Mouse (Mus musculus) hindbrain, embryonic 16.5 days (tissue): ENCODE data around the gene Ghr. TPM values are rescaled to one million over a fixed set of nuclear protein-coding genes. Genes with fewer than 3 reads are reported as not detected.

ENCODE experiments used
- ATAC-seq: fragments of 200-750 bp; cut with Nextera tagmentation; 2 replicates; pipeline ENCODE4 v1.8.0; 2017; ENCODE audit warnings: moderate TSS enrichment, moderate library complexity
- H3K27ac ChIP-seq: fragments of 300-500 bp; sonication (generic); 2 replicates; pipeline ENCODE4 v1.5.1; 2014; ENCODE audit warnings: low read depth, mild to moderate bottlenecking, control low read depth, low read length, moderate library complexity
- H3K27me3 ChIP-seq: fragments of 300-500 bp; sonication (generic); replicated peaks from 2 replicates; pipeline ENCODE4 v1.6.1; 2014; ENCODE audit warnings: low read length; ENCODE audit not compliant: control insufficient read depth, insufficient read depth
- H3K36me3 ChIP-seq: fragments of 300-500 bp; sonication (generic); 2 replicates; pipeline ENCODE4 v1.6.1; 2014; ENCODE audit warnings: mild to moderate bottlenecking, low read length, moderate library complexity, mixed read lengths; ENCODE audit not compliant: control insufficient read depth, insufficient read depth
- H3K4me1 ChIP-seq: fragments of 300-500 bp; sonication (generic); 2 replicates; pipeline ENCODE4 v1.6.1; 2014; ENCODE audit warnings: low read depth, low read length; ENCODE audit not compliant: control insufficient read depth, insufficient read depth
- H3K4me2 ChIP-seq: fragments of 300-500 bp; sonication (generic); 2 replicates; pipeline ENCODE4 v1.6.1; 2014; ENCODE audit warnings: mild to moderate bottlenecking, low read length, control low read depth, moderate library complexity
- H3K4me3 ChIP-seq: fragments of 300-500 bp; sonication (generic); 2 replicates; pipeline ENCODE4 v1.5.1; 2014; ENCODE audit warnings: mild to moderate bottlenecking, low read length, control low read depth, moderate library complexity
- H3K9ac ChIP-seq: fragments of 300-500 bp; sonication (generic); 2 replicates; pipeline ENCODE4 v1.6.1; 2014; ENCODE audit warnings: low read depth, mild to moderate bottlenecking, control low read depth, low read length, moderate library complexity
- H3K9me3 ChIP-seq: fragments of 300-500 bp; sonication (generic); 2 replicates; pipeline ENCODE4 v1.6.1; 2014; ENCODE audit warnings: mild to moderate bottlenecking, low read length, moderate library complexity; ENCODE audit not compliant: control insufficient read depth
- WGBS: fragments of 180-500 bp; shearing (Covaris S2); extraction: QIAGEN DNeasy Blood & Tissue Kit; methylation state at CpG from one replicate; pipeline ENCODE4 v1.1.7; 2014; 5-methylcytosine and 5-hydroxymethylcytosine counted together
- polyA plus RNA-seq: library from polyadenylated mRNA; unstranded; fragments of >200 nt; fragmentation: Nextera tagmentation; extraction: Ambion mirVana; gene quantifications from 2 replicates; pipeline ENCODE4 v1.2.1, GENCODE M21; 2015

The Ghr gene
- polyA plus RNA-seq, 1 experiment from 2014 or later = 10.0 TPM

DNA sequence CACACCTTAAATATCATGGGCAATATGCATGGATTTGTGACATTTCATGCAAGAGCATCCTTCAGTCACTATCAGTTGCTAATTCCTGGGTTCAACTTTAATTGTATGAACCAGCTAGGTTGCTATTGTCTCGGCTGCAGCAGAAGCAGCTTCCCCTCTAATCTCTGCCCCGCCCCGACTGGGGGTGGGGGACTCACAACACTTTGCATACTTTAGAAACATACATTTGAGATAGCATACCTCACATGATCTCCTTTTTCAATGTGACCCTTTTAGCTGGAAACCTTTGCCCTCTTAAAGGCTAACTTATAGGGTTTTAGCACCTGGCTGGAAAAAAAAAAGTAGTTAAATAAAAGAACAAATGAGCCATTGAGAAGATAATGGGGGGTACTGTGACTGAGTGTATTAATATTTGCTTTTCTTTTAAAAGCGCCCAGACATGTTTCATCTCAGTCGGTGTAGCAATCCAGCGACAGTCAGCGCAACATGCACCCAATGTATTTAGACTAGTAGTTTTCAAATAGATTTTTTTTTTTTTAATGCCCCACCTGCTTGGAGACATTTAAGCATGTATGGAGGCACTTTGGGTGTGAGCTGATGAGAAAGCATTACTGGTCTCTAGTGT, 137.9 kb downstream of the Ghr start:
- Histone ChIP-seq H3K9ac (no peak overlapping the region), H3K4me3 (no peak overlapping the region), H3K9me3 (no peaks in the 10 kb centered on the region), H3K4me2 (no peak overlapping the region), H3K27ac (no peak overlapping the region), H3K27me3 (no peaks in the 10 kb centered on the region), H3K4me1 (no peaks in the 10 kb centered on the region), H3K36me3 (no peaks in the 10 kb centered on the region)
- ATAC-seq = no peak
- 73% methylated on average over 7 of the region's 7 CpGs for WGBS

DNA sequence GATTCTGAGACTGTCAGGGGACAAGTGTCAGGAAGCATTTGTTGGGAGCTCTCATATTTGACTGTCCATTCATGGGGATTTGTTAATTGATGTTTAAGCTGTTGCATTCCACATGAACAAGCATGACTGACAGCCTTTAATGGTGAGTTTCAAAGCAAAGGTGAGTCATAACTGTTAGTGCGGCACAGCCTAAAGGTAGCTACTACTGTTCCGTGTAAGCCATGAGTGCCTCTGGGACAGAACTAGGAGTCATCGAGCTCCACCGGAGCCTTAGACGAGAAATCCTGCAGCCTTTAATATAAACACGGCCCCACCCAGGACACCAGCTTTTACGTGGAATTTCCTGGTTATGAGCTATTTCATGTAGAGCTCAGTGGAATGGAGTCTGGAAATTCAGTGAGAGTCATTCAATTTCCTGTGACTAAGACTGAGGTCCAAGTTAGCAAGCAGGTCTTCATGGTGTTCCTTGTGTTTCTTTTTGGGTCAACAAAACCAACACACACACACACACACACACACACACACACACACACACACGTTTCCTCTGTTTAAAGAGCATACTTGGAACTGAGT, 138.8 kb downstream of the Ghr start:
- no peaks in the 10 kb centered on the region for H3K27me3 ChIP-seq
- WGBS = 86% methylated on average over 8 of the region's 8 CpGs
- H3K4me2 ChIP-seq = no peak overlapping the region
- H3K9ac ChIP-seq = no peak overlapping the region
- H3K36me3 ChIP-seq = no peaks in the 10 kb centered on the region
- H3K9me3 ChIP-seq = no peaks in the 10 kb centered on the region
- H3K4me3 ChIP-seq = no peak overlapping the region
- H3K4me1 ChIP-seq = no peaks in the 10 kb centered on the region
- H3K27ac ChIP-seq = no peak overlapping the region
- 0 out of 2 replicates have a peak, but pooled peaks have one; percentile 14 for ATAC-seq

DNA sequence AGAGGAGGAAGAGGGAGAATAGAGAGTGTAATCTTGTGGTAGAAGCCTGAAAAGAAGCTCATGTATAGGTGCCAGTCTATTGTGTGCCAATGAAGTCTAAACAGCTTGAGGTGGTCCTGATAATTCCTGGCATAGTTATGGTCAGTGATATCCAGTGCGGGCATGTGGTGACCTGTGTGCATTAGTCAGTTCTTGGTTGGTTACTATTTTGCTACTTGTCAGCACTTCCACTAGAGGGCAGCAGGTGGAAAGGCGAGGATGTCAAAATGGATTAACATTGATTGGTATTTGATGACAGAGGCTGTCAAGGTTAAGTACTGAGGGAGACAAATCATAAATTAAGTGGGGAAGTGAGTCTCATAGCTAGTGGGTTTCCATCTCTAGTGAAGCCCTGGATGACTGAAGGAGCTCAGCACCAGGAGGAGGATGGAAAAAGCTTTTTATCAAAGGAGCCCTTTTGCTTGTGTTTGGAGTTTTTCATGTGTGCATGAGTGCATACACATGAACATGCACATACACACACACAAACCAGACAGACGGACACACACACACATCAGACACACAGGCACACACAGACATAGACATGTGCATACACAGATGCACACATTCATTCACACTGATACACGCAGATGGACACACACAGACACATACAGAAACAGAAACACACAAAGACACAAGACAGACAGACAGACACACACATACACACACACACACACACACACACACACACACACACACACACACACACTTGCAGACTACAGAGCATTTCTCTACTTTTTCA, 141.6 kb downstream of the Ghr start:
- 54% methylated on average over 4 of the region's 4 CpGs for WGBS
- H3K4me2 ChIP-seq = no peak overlapping the region
- H3K4me3 ChIP-seq = no peak overlapping the region
- ATAC-seq = no peak
- H3K36me3 ChIP-seq = no peaks in the 10 kb centered on the region
- H3K27me3 ChIP-seq = no peaks in the 10 kb centered on the region
- no peaks in the 10 kb centered on the region for H3K4me1 ChIP-seq
- H3K27ac ChIP-seq = no peak overlapping the region
- H3K9ac ChIP-seq = no peak overlapping the region
- no peaks in the 10 kb centered on the region for H3K9me3 ChIP-seq

DNA sequence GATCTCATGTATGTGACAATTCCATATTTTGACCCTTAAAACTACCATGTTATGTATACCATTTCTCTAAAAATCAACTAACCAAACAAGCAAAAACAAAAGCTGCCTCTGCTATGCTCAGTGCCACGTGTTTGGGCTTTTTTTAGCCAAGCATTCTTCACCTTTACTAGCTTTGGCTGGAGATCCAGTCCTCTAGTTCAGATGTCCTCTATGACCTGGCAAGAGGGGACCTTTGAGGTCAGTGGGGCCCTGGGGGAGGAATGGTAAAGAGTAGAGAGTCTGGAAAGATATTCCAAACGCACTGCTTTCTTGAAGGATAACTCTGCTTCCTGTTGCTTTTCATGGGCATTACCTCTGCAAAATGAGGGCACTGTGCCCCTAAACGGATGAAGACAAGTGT, 145.9 kb downstream of the Ghr start:
- H3K27me3 ChIP-seq = no peaks in the 10 kb centered on the region
- no peak overlapping the region for H3K9ac ChIP-seq
- no peak overlapping the region for H3K4me2 ChIP-seq
- H3K36me3 ChIP-seq = no peaks in the 10 kb centered on the region
- H3K4me1 ChIP-seq = no peaks in the 10 kb centered on the region
- no peak overlapping the region for H3K27ac ChIP-seq
- WGBS = 71% methylated on average over 3 of the region's 3 CpGs
- H3K9me3 ChIP-seq = no peaks in the 10 kb centered on the region
- H3K4me3 ChIP-seq = no peak overlapping the region
- ATAC-seq = no peak

DNA sequence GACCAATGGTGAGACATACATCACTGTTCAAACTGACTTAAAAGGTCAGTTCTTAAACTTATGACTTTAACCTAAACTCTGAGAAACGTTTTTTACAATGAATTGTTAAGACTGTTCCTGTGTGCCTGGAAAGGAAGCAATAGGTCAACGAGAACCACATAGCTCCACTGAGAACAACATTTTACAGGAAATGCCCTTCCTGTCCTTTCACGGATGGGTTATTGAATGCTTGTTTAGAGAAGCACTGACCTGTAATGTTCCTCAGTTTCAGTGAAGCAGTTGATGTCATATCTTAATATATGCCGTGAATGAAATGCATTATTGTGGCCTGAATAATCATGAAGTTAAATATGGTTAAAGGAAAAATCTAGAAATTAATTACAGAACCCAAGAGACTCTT, 147.7 kb downstream of the Ghr start:
- no peak overlapping the region for H3K4me2 ChIP-seq
- H3K36me3 ChIP-seq = no peaks in the 10 kb centered on the region
- no peaks in the 10 kb centered on the region for H3K27me3 ChIP-seq
- H3K27ac ChIP-seq = no peak overlapping the region
- H3K4me1 ChIP-seq = no peaks in the 10 kb centered on the region
- H3K4me3 ChIP-seq = no peak overlapping the region
- no peaks in the 10 kb centered on the region for H3K9me3 ChIP-seq
- no peak for ATAC-seq
- 64% methylated on average over 4 of the region's 4 CpGs for WGBS
- H3K9ac ChIP-seq = no peak overlapping the region

DNA sequence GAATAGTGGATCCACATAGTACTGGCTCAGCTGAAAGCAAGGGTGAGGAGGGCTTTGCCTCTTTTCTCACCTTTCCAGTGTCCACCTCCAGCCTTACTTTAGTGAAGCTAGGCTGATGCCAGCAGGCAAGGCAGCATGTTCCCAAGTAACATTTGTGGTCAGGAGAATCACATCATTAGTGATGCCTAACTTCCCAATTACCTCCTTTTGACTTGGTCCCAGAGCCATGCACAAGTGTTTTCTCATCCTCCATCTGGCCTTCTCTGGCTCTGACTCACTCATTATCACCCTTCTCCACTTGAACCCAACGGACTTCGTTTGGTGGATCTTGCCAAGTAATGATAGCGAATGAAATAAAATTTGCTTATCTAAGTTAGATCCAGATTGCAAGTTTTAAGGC, 148.8 kb downstream of the Ghr start:
- H3K4me3 ChIP-seq = no peak overlapping the region
- H3K27me3 ChIP-seq = no peaks in the 10 kb centered on the region
- H3K9ac ChIP-seq = no peak overlapping the region
- no peaks in the 10 kb centered on the region for H3K36me3 ChIP-seq
- 78% methylated on average over 3 of the region's 3 CpGs for WGBS
- H3K4me2 ChIP-seq = no peak overlapping the region
- no peaks in the 10 kb centered on the region for H3K4me1 ChIP-seq
- peak; percentile 75 for ATAC-seq
- no peaks in the 10 kb centered on the region for H3K9me3 ChIP-seq
- no peak overlapping the region for H3K27ac ChIP-seq

DNA sequence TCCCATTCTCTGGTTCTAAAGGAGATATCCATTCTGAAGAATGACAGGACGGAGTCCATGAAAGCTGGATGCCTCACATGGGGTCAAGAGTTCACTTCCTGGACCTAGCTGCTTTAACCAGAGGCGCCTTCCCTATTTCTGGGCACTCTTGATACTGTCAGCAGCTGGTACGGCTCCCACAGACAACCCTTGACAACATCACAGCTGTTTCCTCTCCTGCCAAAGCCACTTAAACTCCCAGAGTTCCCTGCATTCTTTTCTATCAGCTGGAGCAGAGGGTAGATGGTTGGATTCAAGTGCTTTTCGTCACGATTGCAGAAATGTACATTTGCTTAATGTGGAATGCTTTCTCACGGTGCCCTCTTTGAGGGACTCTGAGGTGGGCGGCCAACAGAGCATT, 150.0 kb downstream of the Ghr start:
- H3K9ac ChIP-seq = no peak overlapping the region
- H3K36me3 ChIP-seq = no peaks in the 10 kb centered on the region
- WGBS = 68% methylated on average over 7 of the region's 7 CpGs
- H3K4me2 ChIP-seq = no peak overlapping the region
- H3K4me3 ChIP-seq = no peak overlapping the region
- no peak for ATAC-seq
- no peaks in the 10 kb centered on the region for H3K4me1 ChIP-seq
- no peaks in the 10 kb centered on the region for H3K27me3 ChIP-seq
- no peak overlapping the region for H3K27ac ChIP-seq
- no peaks in the 10 kb centered on the region for H3K9me3 ChIP-seq

DNA sequence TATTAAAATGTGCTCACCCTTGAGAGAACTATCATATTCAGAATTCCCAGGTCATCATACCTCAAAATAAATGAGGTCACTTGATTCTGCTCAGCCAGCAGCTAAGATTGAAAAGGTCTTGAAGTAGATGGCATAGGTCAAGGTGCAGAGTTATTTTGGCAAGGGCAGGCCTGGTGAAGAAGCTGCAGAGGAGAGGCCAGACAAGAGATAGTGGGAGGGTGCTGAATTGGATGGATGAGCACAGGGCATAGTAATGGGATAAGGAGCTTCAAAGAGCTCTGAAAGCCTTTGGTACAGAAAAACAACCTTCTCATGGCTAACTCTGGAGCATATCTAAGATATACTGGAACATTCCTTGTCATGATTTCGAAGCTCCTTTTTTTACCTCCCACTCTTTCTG, 150.5 kb downstream of the Ghr start:
- no peak overlapping the region for H3K27ac ChIP-seq
- whole genome bisulfite sequencing = 90% methylated on average over 1 of the region's 1 CpGs

DNA sequence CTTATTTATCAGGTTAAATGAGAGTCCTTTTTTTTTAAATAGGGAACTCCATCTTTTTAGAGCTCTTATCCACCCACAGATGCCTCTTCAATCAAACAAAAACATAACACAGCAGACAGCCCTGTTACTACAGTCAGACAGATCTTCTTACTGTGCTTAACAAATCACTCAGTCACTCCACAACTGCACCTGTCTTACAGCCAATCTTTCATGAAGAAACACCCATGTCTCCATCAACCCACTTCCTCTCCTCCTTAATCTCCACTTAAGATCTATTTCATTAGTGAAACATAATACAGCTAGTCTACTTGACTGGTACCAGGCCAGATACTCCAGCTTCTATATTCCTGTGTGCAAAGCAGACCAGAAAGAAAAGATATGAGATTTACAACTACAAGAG, 153.9 kb downstream of the Ghr start:
- Histone ChIP-seq H3K27ac (no peak overlapping the region), H3K4me1 (no peaks in the 10 kb centered on the region), H3K9me3 (no peaks in the 10 kb centered on the region), H3K36me3 (no peaks in the 10 kb centered on the region), H3K27me3 (no peaks in the 10 kb centered on the region), H3K9ac (no peak overlapping the region), H3K4me3 (no peak overlapping the region), H3K4me2 (no peak overlapping the region)
- no peak for ATAC-seq

More for the DNA sequence above, 150.5 kb downstream of the Ghr start:
- Histone ChIP-seq H3K4me3 (no peak overlapping the region), H3K9me3 (no peaks in the 10 kb centered on the region), H3K4me2 (no peak overlapping the region), H3K27me3 (no peaks in the 10 kb centered on the region), H3K9ac (no peak overlapping the region), H3K36me3 (no peaks in the 10 kb centered on the region), H3K4me1 (no peaks in the 10 kb centered on the region)
- ATAC-seq = no peak
